Mouse (Mus musculus) liver, adult 2 months (tissue): ENCODE measurements around the gene Rpl23.

Source experiments
- CTCF ChIP-seq: fragments of 200-500 bp; IDR thresholded peaks from 2 replicates; pipeline ENCODE4 v1.5.1; 2011; ENCODE audit warnings: low read depth, low read length, control low read depth
- POLR2A ChIP-seq: fragments of 200-500 bp; IDR thresholded peaks from 2 replicates; pipeline ENCODE4 v1.6.1; 2011; ENCODE audit warnings: low read length, control low read depth; ENCODE audit not compliant: insufficient read depth; ENCODE audit errors: extremely low read depth

DNA sequence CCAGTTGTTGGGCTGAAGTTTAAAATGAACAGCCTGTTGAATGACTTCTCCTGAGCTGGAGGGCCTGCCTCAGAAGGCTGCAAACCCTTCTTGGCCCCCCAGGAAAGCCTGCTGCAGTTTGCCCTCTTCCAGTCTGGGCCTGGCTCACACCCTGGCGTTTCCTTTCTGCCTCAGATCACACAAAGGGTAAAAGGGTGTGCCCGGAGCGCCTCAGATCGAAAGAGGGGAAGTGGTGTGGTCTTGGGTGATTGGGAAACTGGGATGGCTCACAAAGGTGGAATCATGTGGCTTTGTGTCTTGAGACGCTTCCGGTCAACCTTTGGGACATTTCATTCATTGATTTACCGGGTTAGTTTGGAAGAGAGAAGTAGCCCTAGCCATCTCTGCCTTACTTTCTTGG, 44.2 kb upstream of the Rpl23 start:
- no peak for TF ChIP-seq CTCF
- TF ChIP-seq POLR2A, result no peak
